Mouse (Mus musculus) layer of hippocampus, postnatal 10 days (tissue): ENCODE data around the gene Ddx20. TPM values are rescaled to one million over a fixed set of nuclear protein-coding genes. Genes with fewer than 3 reads are reported as not detected.

ENCODE experiments used
- DNase-seq, 2 experiments: peaks; one replicate each; pipeline ENCODE4 v3.0.0; 2021; ENCODE audit warnings: low spot score in 2 of 2
- total RNA-seq, 2 experiments: library from RNA; stranded (reverse); gene quantifications; 2 replicates each; pipeline ENCODE4 v1.2.3; 2021

The Ddx20 gene
- total RNA-seq, 2 experiments from 2014 or later, result 12.7 to 13.4 TPM

- DNase-seq, result no peak
These were observed 17.6 kb downstream of the Ddx20 start for GRCm38 (mm10) chr3:105669776-105670175.

- DNase-seq, result no peak
These were observed 19.2 kb downstream of the Ddx20 start for GRCm38 (mm10) chr3:105668161-105668560.

- DNase-seq, result no peak
These were observed 20.3 kb downstream of the Ddx20 start for GRCm38 (mm10) chr3:105666996-105667523.

DNA sequence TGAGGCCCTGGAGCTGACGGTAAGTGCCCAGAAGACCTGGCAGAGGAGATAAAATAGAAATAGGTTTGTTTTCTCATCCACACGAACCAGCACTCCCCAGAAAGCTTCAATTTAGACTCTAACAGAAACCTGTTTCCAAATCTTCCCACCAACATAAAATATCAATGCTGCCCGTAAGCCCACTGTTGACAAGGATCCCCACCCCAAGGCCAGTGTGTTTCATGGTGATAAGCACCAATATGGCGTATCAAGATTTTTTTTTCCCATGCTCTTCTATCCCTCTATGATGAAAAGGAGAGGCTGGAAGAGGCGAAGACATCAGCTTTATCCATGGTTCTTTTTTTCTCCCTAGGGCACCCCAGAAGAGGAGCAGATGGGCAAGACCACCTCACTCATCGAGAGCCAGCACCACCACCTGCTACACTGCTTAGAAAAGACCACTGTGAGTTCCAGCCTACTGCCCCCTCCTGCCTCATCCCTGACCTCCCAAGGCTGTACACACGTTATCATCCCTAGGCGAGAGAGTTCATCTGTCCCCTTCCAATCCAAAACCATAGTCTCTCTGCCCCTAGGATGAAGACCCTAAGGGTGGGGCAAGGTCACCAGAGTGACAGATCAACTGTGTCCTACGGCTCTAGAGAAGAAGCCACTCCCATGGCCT is 22.1 kb downstream of the Ddx20 start:
- no peak for DNase-seq

GRCm38 (mm10) chr3:105663043-105663442 is 24.3 kb downstream of the Ddx20 start:
- no peak for DNase-seq

DNA sequence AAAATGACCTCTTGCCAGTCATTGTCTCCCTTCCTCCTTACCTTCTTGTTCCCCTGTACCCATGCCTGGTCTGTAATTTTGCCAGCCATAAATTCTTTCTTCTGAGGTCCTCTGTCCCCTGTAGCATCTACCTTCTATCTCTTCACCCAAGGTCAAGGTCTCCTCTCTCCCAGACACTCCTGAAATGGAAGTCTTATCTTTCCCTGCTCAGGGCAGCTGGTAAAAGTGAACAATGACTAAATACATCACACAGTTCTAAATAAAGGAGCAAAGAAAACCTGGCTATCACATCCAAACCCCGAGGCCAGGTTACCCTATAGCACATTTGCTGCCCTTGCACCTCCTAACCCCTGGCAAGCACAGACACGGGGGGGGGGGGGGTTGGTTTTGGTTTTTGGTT is 26.8 kb downstream of the Ddx20 start:
- no peak for DNase-seq

GRCm38 (mm10) chr3:105655031-105655585 is 32.3 kb downstream of the Ddx20 start:
- no peak for DNase-seq

- peak in 1 of 2 experiments; percentile 36 for DNase-seq
These were observed 33.6 kb downstream of the Ddx20 start for GRCm38 (mm10) chr3:105653544-105654380.

- DNase-seq, result no peak
These were observed 38.3 kb downstream of the Ddx20 start for GRCm38 (mm10) chr3:105648889-105649567.

DNA sequence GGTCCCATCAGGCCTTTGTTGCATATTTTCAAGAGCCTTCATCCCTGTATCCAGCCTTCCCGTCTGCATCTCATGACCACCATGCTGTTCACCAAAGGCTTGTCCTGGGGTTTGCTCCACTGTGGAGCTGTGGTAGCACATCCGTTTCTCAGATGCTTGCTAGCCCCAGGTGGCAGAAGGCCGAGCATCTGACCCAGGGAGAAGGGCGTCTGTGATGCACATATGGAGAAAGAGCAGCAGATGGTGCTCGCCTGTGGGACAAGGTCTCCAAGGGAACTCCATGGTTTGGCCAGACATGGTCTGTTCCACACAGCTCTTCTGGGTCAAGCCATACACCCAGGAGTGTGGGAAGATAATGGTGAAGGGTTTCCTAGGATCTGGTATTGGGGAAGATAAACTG is 43.8 kb downstream of the Ddx20 start:
- DNase-seq, result no peak

DNA sequence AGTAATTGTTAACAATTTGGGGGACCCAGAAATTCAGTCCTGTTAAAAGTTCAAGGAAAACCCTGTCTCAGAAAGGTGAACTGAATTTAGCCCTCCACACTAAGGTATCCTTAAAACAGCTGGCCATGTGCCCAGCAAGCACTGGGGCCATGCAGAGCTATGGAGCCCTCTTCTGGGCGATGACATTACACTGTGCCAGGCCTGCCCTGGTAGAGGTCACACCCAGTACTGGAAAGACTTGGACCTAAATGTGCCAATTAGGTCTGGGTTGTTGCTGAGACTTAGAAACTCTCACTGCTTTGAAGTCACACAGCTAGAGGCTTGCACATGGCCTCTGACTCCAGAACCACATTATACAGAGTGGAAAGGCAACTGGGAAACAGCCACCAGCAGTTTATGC is 45.2 kb downstream of the Ddx20 start:
- DNase-seq, result peak; percentile 33 to 62

DNA sequence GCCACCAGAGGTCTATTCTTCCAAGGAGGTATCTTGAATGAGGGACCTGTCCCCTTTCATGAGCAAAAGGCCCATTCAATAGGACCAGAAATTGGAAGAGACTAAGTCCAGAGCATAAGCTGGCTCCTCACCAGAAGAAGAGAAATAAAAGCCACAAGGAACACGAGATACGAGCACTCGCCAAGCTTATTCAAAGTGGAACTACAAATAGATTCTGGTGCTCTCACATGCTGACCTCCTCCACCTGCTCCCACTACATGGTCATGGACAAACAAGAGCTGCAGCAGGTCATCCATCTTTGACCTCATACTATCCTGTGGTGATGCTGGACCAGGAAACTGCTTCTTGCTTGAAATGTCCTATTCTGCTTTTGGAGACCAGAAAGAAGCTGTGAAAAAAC is 54.4 kb downstream of the Ddx20 start:
- no peak for DNase-seq

DNA sequence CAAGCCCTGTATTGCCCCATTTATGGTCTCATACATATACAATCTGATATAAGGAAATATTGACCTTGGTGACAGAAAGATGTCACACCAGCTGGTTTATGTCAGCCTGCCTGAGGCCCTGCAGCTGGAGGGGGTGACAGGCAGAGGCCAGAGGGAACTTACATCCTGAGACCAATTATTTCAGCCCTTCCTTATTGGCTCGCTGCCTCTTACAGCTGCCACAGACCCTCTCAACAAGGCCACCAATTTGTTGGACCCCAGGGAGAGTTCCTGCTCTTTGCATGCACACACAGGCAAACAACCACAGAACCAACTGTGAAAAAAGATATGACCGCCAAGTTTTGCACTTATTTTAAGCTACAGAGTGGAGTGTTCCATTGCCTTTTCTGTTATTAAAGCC is 55.1 kb downstream of the Ddx20 start:
- no peak for DNase-seq

Other genes with a start within 250 kb of the Ddx20 start
- 10 to 100 TPM; 40.5 to 43.4 TPM for gene Kcnd3, start 235.2 kb downstream of the Ddx20 start, total RNA-seq
- 10 to 100 TPM; 39.3 to 41.5 TPM for gene Inka2, start 17.0 kb upstream of the Ddx20 start, total RNA-seq
- 10 to 100 TPM; 95.2 to 98.6 TPM for gene Rap1a, start 113.8 kb upstream of the Ddx20 start, total RNA-seq
- gene Adora3, start 183.3 kb upstream of the Ddx20 start, total RNA-seq, result 1 to 10 TPM in 1 of 2 experiments, under 1 TPM in 1; 0.34 to 1.1 TPM
- under 1 TPM in 1 of 2 experiments, not detected in 1; 0.47 TPM for gene Tmigd3, start 183.3 kb upstream of the Ddx20 start, total RNA-seq
- gene I830077J02Rik, start 245.1 kb upstream of the Ddx20 start, total RNA-seq, result 1 to 10 TPM; 1.2 to 1.6 TPM